Mouse (Mus musculus): ENCODE results near the gene Tmem167.
"Not testable (repeated sequence)": the region's sequence is repeated elsewhere in the genome, so short reads cannot be mapped to it uniquely, and the experiment has no call there.

Tmem167 gene

DNA sequence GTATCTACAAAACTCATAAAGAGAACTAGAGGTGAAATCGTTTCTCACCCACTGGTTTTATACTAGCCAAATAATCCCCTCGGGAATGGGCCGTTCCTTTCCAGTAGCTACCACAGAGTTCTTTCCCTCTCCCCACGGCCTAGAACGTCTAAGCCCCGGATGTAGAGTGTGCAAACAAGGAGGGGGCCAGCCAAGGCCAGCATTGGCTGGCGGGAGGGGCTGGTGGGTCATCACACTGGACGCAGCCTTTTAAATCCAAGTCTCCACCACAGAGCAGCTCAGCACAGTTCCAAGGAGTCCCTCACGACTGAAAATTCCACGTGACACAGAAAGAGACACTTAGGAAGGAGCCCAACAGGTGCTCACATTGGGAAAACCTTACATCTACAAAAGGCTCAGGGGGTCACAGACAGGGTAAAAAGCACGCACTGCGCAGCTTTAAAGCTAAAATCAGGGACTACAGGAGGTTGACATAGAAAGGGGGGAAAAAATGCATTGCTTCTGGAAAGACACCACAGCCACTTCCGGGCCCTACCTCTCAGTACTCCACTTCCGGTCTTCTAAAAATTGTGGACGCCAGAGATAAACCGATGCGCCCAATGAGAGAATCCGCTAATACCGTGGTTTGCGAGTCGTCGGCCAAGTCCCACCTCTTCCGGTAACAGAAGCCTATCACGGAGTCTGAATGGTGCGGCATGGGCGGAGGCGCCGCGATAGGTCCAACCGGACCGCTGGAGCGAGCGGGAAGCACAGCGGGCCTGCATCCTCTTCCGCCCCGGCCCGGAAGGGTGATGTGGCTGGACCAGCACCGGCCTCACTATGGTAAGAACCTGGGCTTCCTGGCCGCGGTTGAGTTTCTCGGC is at the start of gene Tmem167, which contains the start of gene Xrcc4:
Gene Tmem167 (plus strand): TSS at position 162 of the 863 bp plus-strand sequence.
Gene Xrcc4 (minus strand): TSS at position 647 of the 863 bp plus-strand sequence.
- peak; percentile 88 for DNase-seq (ENCODE audit: low read depth)

DNA sequence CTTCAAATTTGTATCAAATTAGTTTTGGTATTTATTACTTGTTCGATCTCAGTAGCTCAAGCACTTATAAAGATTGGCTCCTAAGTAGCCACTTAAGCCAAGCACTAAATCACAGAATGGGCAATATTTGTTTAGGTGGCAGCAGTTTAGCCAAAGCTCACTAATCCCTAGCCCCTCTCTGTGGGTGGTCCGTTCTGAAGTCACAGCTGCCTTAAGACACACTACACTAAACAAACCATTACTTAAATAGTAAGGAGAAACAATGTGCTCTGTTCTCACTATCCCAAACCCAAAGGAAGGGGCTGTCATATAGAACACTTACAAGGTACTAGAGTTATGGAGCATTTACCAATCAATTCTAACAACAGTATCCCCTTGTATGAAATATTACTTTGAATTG is 49.3 kb upstream of the Tmem167 start:
- no peak for DNase-seq (ENCODE audit: low read depth)

DNA sequence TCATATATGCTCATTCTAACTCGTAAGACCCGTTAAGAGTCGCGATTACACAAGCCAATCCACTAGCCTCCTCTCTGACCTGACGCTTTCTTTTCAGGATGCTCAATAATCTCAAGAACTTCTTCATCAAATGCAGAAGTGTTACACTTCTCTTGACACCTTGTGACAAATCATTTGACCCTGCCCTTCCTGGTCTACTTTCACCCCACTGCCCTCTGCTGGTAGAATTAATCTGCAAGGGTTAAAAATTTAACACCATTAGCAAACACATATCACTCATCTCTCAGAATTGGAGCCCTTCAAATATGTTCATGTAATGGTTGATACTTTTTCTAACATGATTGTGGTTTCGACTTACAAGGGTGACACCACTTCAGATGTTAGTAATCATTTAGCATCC is 37.2 kb upstream of the Tmem167 start:
- peak; percentile 20 for DNase-seq (ENCODE audit: low read depth)

DNA sequence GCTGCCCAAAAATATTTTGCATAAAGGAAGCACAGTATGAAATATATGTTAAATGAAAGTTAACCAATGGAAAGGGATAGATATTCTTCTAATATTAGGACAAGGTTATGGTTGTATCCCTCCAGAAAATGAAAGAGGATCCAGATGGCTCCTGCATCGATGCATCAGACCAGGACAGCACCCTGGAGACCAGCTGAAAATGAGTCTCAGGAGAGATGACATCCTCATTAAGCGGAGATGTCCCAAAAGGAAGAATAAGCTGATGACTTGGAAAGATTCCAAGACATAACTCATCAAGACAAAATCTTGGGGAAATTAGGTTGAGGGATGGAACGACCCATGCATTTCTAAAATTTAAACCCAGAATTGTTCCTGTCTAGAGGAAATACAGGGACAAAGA is 36.5 kb upstream of the Tmem167 start:
- DNase-seq (ENCODE audit: low read depth) = no peak

DNA sequence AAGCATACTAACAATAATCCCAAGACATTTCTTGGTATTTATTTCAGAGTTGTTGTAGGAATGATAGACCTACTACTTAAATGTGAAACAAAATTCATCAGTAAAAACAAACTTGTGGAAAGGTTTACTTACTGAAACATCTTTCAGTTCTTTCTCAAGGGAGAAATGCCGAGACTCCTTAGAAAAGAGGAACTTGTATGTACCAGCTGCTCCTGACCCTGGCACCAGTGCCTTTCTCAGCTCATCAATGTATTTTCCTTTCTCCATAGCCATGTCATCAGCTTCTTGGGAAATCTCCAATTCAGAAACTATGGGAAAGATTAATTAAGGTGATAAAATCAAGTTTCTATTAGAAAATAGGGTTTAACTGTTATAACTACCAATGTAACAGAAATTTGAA is 27.0 kb upstream of the Tmem167 start:
- DNase-seq (ENCODE audit: low read depth) = no peak

DNA sequence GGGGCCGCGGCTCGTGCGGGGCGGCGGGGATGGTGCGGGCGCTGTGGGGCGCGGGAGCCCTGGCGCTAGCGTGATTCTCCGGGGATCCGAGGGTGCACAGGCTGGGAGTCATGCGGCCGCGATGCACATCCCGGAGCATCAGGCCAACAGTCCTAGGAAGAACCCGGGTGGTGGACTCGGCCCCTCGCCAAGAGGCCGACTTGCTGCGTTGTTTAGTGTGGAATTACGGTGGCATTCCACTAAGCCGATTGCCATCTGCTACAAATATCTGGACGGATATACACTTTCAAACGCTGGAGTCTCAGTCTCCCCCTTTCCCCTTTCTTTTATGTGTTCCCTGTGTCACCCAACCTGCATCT is 881 bp downstream of the Tmem167 start:
- no peak for DNase-seq (ENCODE audit: low read depth)

DNA sequence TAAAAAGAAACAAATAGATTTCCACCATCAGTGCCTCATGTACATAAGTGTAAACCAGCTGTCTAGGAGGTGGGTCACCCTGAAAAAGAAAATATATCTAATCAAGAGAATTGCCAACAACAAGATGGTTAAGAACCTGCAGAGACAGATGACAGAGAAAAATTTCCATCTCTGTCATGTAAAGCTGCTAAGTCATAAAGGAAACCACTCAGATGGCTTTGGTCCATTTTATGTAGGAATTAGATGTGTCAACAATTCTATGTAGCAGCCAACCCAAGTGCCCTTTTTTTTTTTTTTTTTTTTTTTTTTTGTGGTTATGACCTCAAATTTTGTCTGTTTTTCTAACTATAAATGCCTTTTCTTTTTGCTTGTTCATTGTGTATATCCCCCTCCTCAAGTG is 12.6 kb downstream of the Tmem167 start:
- DNase-seq (ENCODE audit: low read depth) = no peak

DNA sequence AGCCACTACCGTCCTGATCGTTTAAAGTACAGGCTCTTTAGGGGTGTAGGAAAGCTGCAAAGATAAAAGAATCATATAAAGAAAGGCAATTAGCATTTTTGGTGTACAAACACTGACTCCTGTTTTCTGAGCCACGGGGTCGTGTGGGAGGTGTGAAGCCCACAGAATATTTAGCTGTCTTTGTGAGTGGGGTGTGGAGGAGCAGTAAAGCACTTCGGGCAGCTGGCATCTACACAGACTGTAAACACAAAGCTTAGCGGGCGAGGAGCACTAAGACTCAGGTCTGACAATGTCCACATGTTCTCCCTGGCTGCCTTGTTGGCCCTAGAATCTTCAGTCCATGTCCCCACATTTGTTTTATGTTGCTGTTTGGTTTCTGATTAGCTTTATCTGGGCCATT is 17.2 kb downstream of the Tmem167 start:
- no peak for DNase-seq (ENCODE audit: low read depth)

DNA sequence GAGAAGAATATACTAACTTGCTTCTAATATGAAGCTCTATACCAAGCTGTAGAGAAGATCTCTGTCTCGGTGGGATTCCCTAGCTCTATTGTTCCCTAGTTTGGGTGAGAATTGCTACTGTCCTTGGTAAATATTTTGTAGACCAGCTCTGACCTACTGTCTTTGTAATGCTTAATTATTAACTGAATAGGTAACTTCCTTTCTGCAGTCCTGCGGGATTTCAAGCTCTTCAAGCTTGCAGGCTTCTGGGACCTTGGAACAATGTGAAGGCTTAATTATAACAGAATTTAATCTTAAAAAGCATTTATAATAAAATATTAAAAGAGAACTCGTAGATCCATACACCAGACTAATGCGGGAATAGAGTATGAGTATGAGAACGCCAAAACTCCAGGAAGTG is 19.8 kb downstream of the Tmem167 start:
- DNase-seq (ENCODE audit: low read depth) = not testable (repeated sequence)

DNA sequence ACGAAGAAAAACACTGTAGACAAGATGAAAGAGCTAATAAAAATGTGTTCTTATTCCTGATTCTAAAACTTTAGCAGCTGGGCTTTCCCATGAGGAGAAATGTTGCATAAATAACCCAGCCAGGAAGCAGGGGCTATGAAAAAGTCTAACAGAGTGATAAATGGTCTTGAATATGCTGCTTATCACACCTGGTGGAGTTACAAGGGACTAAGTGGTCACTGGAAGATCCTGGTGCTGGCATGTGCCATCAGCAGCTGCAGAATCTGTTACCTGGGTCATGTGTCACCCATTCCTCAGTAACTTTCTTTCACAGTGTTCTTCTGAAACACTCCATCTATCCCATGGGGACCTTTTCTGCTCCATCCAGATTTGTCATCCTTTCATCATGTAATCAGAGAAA is 22.8 kb downstream of the Tmem167 start:
- DNase-seq (ENCODE audit: low read depth) = no peak

DNA sequence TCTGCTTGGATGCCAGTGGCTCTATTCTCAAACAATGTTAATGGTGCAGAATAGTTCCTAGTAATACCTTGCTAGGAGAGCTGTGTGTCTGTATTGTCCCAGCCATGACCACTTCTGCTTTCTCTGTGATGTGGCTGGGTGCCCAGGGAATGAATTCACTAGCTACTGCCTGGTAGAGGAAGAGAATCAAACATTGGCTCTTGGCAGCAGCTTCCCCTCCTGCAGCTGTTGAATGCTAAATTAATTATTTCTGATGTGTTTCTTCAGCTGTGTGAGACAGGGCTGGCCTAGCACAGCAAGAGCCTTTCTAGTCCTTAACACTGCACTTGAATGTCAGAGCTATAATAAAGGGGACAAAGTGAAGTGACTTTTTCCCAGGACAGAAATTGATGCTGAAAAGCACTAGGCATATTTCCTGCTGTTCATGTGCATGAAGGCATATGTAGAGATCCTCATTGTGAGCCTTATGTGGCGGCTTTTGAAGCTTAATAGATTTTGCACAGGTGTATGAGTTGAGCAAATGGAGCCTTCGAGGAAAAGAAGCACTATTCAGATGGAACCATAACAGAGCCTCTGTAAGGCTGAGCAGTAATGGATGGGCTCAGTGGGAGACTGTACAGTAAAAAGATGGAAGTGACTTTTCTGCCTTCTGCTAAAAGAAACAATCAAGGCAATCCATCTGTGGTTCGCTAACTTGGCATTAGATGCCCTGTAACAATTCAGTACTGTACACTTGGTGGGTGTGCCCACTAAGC is 47.4 kb downstream of the Tmem167 start:
- no peak for DNase-seq (ENCODE audit: low read depth)

DNA sequence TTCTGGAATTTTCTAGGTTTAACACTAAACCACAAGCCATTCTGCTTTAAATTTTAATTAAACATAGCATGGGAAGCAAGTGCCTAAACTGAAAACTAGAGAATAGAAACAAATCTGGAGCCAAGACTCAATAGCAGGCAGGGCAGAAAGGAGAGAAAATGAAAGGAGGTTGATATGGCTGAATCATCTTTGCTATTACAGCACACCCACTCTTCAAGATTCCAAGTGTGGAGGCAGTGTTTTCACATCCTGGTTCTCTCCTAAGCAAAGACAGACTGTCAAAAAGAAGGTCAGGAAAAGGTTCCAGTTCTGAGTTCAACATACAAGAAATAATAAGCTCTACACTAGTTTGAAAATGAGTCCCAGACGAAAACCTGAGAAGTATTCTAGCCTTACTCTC is 52.8 kb downstream of the Tmem167 start:
- no peak for DNase-seq (ENCODE audit: low read depth)

DNA sequence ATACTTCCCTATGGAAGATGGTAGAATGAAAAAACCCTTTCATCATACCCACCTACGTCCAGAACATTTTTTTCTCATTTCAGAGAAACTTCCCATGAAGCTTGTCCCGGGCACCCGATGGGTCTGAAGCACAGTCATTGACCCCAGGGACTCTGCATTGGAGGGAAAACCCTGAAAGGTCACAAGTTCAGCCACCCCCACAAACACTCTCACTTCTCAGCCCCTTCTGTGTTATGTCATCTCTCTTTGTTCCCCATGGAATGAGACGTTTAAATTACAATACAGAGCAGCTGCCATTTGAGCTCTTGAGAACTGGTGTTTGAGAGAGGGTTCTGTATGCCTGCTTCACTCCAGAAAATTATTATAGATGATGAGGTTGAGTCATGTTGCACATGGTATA is 54.3 kb downstream of the Tmem167 start:
- DNase-seq (ENCODE audit: low read depth) = no peak

DNA sequence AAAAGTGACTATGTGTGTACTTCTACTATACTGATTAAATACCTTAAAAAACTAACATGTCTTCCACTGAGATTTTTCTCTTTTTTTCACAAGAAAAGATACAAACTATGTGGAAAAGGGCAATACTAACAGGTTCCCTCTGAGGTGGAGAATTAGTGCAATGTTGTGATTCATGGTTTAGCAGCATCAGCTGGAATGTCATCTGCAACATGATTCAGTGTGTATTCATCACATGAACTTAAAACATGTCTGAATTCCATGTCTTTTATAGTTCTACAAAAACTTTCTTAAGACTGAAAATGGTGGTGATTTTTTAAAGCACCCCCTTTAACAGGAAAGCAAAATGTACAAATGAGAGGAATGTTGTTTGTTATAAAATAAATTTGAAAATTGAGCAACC is 63.0 kb downstream of the Tmem167 start:
- DNase-seq (ENCODE audit: low read depth) = no peak

DNA sequence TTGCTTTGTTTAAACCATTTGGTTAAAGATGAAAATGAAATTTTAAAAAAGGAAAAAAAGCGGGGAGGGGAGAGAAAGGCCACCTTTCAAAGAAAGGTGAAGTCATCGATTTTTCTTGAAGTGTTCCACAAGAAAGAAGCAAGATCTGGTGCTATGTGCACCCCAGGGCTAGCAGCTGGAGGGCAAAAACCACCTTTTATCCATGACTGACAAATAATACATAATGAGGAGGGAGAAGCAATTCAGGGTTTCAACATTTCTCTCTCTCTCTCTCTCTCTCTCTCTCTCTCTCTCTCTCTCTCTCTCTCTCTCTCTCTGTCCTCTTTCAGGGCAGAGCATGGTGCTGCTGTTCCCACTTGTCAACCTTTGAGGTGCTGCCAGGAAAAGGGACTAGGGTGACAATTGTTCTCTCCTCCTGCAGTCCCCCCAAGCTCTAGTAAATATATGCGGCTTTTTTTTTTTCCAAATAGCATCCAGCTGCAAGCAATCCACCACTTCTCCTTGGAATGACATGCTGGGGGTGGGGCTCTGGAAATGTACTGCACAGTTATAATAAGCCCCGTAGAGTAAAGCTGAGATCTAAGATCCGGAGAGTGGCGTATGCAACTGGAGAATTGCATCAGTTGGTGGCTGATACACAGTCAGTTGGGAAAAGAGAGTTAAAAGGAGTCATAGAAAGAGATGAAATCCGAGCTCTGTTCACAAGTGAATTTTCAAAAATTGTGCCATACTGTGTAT is 63.8 kb downstream of the Tmem167 start:
- no peak for DNase-seq (ENCODE audit: low read depth)

DNA sequence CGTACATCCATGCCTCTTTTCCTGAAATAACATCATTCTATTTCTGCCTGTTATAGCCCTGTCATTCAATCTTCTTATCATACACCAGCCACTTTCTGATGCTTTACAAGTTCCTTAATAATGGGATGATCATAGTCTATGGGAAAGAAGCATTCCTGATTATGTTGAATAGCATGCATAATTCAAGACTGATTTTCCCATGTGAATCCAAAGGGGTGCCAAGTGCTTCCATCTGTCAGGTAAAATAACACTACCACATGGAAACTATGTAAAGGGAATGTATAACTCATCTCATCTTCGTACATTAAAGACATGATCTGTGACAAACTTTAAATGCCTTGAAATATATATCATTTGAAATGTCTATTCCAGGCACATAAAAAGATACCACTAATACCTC is 75.2 kb downstream of the Tmem167 start:
- DNase-seq (ENCODE audit: low read depth) = no peak

DNA sequence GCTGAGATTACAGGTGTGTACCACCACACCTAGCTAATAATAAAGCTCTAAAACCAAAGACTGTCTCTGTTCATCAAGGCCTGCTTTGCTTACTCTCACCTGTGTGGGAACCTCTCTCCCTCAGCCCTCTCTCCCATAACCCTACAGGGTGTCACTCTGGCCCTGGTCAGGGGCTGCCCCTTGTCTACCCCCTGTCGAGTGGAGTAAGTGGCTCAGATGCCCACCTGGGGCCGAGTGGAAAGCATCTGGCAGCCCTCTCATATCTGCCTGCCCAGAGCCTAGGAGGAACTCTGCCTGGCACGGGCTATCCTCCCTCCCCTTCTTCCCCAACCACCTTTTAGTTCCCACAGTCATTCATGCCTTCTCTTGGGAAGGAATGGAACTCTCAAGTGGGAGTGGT is 78.1 kb downstream of the Tmem167 start:
- no peak for DNase-seq (ENCODE audit: low read depth)

DNA sequence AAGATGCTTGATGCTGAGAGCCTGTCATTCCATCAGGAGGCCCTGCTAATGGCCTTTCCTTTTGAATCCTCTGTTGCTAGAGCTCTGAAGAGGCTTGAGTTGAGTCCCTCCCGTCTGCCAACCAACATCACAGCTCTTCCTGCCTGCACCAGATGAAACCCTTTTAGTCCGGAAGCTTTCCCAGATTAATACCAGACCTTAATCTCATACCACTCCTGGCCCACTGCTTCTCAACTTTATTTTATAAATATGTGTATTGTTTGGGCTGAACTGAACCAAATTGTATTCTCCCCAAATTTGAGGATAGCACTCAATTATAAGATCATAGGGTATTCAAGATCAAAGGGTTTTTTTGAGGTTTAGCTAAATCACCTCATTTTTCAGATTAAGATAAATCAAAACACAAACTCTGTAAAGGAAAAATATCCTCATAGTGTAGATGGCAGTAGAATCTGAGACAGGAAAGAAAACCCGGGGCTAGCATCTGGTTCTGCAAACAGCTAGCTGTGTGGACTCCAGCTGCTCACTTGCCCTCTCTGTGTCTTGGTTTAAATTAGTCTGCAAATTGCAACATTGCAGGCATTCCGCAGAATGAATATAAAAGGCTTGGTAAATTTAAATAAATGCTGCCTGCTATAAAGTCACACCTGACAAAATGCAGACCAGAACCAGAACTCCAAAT is 81.3 kb downstream of the Tmem167 start:
- no peak for DNase-seq (ENCODE audit: low read depth)

DNA sequence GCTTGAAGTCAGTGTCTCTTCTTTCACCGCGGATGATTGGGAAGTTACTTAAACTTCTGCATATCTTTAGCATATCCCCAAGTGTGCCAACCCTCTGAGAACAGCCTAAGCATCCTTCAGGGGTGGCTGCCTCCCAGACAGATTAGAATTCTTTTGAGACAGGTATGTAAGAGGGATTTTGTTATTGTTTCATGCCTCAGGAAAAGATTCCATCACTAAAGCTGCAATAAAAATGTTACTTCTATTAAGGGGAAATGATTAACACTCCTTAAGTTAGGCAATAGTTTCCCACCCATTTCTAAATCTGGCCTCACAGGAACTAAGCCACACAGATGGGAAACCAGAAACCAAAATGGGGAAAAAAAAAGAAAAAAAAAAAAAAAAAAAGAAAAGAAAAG is 81.9 kb downstream of the Tmem167 start:
- DNase-seq (ENCODE audit: low read depth) = no peak

DNA sequence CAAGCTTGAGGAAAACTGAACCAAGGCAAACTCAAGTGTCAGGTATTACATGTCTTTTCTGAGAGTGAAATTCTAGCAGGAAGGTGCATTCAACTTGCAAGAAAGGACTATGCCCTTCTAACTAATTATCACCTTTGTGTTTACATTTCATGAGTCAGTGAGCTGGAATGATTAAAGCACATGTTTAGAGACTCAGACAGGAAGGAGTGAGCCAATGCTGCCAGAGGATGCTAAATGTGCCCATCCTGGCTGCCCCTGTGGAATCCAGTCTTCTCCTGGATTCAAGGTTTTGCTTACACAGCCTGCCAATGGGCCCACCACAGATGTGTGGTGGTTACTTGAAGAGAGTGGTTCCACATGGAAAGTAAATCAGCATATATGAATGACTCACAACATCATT is 82.5 kb downstream of the Tmem167 start:
- DNase-seq (ENCODE audit: low read depth) = no peak

DNA sequence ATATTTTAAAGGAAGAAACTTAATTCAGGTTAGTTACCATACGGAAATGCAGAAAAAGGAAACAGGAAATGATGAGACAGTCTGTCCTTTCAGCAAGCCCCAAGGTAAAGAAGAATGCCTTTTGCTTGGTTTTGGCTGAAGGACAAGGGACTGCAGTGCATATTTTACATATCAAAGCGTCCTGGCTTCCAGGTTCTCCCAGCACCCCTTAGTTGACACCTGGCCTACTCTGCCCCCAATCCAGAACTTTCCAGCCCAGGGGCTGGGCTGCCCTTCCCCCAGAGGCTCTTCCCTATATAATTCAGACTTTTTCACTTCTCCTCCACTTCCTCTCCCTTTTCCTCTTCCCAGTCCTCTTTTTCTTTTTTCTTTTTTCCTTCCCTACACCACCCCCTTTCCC is 86.7 kb downstream of the Tmem167 start:
- DNase-seq (ENCODE audit: low read depth) = no peak

DNA sequence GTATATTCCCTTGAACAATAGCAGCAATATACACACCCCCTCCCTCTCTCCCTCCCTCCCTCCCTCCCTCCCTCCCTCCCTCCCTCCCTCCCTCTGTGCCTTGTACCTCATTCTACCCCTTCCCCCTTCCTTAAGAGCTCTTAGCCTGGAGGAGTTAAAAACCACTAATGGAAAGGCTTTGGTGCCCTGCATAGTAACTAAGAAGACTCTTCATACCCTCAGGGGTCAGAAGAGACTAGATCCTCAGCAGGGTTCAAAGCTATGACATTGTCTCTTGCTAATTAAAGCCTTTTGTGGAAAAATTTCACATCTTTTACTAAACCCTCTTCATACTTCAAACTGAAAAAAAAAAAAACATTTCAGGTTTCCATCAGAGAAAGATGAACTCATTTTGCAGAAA is 93.3 kb downstream of the Tmem167 start:
- no peak for DNase-seq (ENCODE audit: low read depth)

Measured in c-Kit-positive CD71-negative TER-119-negative erythroid progenitor cells, embryonic 14.5 days (primary cell).